Mouse (Mus musculus): ENCODE measurements around the gene Ckb.
"Not testable (repeated sequence)": the region's sequence is repeated elsewhere in the genome, so short reads cannot be mapped to it uniquely, and the experiment has no call there.

Ckb gene

DNA sequence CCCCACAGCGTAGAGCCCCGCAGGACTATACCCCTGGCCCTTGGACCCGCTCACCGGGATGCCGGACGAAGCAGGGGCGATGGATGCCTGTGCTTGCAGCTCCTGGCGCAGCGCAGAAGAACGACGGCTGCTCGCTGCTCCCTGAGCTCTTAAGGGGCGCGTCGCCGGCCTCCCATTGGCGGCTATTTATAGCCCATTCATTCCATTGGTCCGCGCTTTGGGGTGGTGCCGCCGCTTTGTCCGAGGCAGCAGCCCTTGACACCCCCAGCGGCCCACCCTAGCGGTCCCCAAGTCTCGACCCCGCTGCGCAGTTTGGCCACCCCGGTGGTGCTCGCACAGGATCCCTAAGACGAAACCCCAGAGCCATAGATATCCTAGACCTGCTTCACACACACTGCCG, at the start of gene Ckb:
Ckb (minus strand) TSS at position 163 of the 400 bp plus-strand sequence.
- DNase-seq (ENCODE audit: low read depth): no peak

DNA sequence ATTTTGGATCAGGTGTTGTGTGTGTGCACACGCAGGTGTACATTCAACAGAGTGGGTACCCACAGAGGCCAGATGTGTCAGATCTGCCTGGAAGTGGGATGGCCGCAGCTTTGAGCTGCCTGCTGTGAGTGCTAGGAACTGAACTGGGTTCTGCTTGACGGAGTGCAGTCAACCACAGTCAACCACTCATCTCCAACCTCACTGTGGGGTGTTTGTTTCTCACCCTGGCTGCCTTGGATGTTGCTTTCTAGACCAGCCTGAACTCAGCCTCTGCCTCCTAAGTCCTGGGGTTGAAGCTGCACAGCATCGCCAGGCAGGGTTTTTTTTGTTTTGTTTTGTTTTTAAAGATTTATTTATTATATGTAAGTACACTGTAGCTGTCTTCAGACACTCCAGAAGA, 48.1 kb upstream of the Ckb start:
- no peak for DNase-seq (ENCODE audit: low read depth)

DNA sequence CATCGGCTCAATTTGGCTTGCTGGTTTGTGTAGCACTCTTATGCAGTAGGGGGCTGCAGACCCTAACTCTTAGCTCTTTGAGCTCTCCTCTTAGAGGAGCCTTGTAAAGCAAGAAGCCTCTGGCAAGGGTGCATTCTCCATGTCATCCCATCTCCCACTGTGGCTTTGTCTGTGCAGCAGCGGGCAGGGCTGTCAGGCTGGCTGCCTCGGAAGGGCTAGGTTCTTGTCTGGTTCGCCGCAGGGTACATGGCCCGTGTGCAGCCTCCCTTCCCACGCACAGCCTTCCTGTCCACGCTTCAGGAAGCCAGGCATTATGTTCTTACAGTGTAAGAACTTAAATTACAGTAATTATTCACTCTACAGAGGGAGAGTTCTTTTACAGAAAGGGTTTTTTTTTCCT, 46.5 kb upstream of the Ckb start:
- no peak for DNase-seq (ENCODE audit: low read depth)

DNA sequence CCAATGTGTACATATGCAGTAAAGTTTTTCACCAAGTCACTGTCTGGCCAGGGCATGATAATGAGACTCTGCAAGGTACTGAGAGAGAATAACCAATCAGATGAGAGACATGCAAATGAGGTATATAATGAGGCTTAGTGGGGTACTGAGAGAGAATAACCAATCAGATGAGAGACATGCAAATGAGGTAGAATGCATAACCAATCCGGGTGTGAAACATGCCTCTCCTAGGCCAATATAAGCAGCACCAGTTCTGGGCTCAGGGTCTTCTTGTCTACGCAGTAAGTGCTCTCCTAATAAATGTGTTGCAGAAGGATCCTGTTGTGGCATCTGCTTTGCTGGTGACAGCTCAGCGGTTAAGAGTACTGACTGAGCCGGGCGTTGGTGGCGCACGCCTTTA, 44.4 kb upstream of the Ckb start:
- DNase-seq (ENCODE audit: low read depth): no peak

GRCm38 (mm10) chr12:111713880-111714279, 41.7 kb upstream of the Ckb start:
- DNase-seq (ENCODE audit: low read depth): not testable (repeated sequence)

DNA sequence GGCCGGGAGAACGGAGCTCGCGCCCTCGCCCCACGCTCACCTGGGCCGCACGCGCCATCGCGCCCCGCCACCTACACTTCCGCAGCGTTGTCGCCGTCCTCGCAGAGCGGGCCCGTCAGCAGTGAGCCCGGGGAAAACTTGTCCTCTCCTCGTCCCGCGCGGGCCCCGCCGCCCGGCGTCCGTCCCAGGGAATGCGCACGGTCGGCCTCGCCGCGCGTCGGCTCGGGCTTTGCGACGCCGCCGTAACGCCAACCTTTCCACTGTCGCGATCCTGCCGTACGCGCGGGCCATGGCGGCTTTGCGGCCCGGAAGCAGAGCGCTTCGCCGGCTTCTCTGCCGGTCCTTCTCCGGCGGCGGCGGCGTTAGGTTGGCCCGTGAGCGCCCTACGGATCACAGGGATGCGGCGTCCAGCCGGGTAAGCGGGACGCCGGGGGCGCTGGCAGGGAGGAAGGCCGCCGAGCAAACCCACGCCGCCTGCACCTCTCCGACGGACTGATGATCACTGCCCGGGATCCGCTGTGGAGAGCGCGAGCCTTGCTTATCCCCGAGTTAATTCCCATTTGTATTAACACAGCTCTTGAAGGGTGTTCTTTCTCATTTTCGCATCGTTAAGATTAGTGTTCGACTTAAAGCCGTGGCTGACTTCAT, 41.0 kb upstream of the Ckb start, which contains the start of the genes Bag5 and Apopt1:
Bag5 (minus strand) TSS at position 254 of the 648 bp plus-strand sequence.
Apopt1 (plus strand) TSS at position 258 of the 648 bp plus-strand sequence.
- DNase-seq (ENCODE audit: low read depth): peak; percentile 89

- peak; percentile 28 for DNase-seq (ENCODE audit: low read depth)
Measured at GRCm38 (mm10) chr12:111712476-111712875, 40.3 kb upstream of the Ckb start.

- DNase-seq (ENCODE audit: low read depth): no peak
Measured at GRCm38 (mm10) chr12:111710091-111710490, 38.0 kb upstream of the Ckb start.

GRCm38 (mm10) chr12:111708181-111708580, 36.0 kb upstream of the Ckb start:
- no peak for DNase-seq (ENCODE audit: low read depth)

DNA sequence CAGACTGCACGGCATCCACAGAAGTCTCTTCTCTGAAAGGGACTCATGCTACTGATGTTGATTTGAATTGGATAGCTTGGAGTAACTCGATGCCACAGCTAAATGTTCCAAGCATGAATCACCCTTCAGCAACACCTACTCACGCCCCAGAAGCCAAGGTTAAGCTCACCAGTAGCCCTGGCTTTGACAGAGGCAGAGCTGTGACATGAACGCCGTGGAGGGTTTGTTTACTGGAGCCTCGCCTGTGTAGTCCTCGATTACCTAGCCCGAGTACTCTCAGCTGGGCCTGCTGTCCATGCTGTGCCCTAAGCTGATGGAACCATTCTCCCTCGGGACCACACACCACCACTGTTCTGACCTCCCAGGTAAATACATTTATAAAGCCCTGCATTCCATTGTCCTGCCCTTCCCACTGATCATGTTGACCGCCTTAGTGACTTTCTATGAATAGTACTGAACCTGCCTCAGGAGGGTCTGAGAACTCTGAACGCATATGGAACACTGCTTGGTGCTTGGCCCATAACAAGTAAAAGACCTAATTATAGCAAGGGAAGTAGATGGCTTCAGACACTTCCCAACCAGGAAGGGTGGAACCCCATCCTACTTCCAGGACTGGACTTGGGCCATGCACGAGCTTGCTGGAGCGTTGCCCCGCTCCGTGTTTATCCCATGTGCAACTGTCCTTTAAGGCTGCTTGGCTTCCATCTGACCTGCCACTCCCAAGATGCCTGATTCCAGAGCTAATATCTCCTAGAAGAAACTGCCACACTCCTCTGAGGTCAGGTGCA, 33.2 kb upstream of the Ckb start:
- no peak for DNase-seq (ENCODE audit: low read depth)

GRCm38 (mm10) chr12:111704609-111705008, 32.5 kb upstream of the Ckb start:
- DNase-seq (ENCODE audit: low read depth): no peak

DNA sequence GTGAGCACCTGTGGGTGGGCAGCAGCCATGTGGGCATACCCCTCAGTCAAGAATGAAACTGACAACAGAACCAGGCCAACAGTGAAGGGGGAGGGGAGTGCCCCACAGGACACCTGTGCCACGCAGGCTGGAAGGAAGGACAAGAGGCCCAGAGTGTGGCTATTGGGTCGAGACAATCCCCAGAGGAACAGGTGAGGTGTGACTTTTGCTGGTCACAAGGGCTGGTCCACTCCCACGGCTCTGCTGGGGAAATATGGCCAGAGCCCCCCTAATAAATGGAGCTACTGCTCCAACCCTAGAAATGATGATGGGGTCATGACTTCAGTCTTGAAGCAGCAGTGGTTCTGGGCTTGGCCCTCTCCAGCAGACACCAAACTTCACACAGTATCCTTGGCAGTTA, 31.2 kb upstream of the Ckb start:
- no peak for DNase-seq (ENCODE audit: low read depth)

DNA sequence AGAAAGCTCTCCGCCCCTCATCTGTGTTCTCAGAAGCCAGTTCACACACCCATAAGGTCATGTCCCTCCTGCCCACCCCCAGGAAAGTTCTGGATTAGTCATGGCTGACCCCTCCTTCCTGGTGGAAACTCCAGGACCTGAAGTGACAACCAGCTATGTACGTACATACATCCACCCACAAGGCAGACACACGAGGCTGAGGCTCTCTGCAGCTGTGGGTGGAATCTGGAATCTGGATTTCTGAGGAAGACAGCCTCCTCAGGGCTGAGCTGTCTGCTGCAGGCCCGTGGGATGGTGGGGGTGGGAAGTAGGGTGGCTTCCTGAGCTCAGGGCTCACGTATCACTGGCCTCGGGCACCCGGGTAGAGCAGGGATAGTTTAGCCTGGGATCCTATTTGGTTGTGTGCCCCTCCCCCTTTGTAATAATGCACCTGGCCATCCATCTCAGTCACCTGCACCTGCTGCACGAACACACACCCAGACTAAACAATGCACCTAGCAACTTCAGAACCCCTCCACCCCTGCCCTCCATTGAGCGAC, 28.9 kb upstream of the Ckb start:
- DNase-seq (ENCODE audit: low read depth): no peak

DNA sequence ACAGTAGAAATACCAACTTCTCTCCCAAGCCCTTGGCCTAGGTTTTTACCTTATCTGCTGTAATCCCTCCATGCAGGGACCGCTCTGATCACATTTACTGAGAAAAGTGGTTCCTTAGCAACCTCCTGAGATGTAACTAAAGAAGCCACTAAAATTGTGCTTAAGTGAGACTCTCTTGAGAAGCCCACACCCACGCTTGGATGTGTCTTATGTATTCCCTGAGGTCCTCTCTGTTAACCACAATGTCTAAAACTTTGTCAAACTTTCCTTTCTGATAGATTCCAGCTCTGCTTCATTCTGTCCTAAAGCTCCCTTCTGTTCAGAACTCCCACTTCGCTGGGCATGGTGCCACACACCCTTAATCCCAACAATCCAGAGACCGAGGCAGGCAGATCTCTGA, 27.4 kb upstream of the Ckb start:
- DNase-seq (ENCODE audit: low read depth): no peak

DNA sequence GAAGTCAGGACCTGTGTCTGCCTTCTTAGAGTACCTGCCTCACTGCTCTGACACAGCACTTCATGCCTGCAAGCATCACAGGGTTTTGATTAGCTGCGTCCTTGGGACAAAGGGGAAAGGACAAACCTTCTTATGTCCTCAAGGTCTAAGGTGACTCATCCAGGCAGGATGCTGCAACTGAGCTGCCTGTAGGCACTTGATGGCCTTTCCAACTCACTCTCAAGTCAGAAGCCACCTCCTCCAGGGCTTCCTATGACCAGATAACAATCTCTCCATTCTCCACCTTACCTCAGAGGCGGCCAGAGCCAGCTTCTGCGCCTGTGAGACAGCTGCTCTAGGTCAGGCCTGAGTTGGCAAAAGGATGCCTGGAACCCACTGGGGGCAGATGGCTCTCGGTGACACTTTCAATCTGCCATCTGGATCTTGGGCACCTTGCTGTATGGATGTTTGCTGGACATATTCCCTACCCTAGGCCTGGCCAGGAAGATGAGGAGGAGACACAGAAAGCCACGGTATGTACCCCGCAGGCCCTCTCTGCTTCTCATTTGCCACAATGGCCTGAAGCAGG, 26.3 kb upstream of the Ckb start:
- no peak for DNase-seq (ENCODE audit: low read depth)

- DNase-seq (ENCODE audit: low read depth): peak; percentile 80
Measured at GRCm38 (mm10) chr12:111697708-111698107, 25.6 kb upstream of the Ckb start.

DNA sequence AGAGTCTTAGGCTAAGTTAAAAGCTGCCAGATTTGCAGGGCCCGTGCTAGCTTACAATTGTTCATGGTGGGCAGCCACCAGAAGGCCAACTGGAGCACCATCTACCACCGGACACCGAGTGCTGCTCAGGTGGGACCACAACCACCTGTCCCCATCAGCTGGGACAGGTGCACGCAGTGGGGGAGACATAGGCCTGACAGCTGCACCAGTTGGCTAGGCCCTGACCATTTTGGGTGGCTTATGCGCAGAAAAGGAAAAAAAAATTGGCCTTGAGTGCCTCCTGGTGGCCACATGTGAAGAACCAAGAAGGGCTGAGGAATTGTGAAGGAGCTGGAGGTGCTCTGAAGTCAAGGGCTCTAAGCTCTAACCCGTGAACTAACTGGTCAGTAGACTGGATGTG, 24.1 kb upstream of the Ckb start:
- DNase-seq (ENCODE audit: low read depth): peak; percentile 77

- DNase-seq (ENCODE audit: low read depth): no peak
Measured at GRCm38 (mm10) chr12:111694880-111695804, 23.0 kb upstream of the Ckb start.

DNA sequence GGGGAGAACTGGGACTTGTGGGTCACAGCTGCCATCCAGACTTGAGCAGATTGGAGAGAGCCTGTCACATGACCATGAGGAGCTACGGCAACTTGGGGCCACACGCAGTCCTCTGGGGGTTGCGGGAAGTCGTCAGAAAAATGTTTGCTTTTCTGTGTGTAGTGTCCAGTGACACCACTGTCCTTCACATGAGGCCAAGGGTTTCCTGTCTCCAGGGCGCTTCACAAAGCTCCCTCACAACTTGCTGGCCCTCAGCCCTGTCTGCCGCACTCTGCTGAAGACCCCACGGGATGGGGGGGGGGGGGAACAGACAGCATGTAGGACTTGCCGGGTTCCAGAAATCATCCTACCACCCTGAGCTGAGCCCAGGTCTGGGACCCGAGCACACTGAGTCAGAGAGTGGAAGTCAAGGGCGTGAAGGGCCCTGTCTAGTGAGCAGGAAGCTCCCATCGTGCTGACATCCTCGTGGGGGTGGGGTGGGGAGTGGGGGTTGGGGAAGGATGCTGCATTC, 22.2 kb upstream of the Ckb start:
- DNase-seq (ENCODE audit: low read depth): peak; percentile 44

- no peak for DNase-seq (ENCODE audit: low read depth)
Measured at GRCm38 (mm10) chr12:111693341-111694270, 21.5 kb upstream of the Ckb start.

Data from 416B (cell line).